Mouse (Mus musculus) ES-E14 (cell line): ENCODE measurements around the gene Gmppa.

Experiments
- MAFK ChIP-seq: IDR thresholded peaks from 2 replicates; pipeline ENCODE4 v1.6.1; 2014; ENCODE audit warnings: mild to moderate bottlenecking, low read depth, low read length, inconsistent platforms; ENCODE audit not compliant: insufficient read depth
- ZC3H11A ChIP-seq: IDR thresholded peaks from 2 replicates; pipeline ENCODE4 v1.6.1; 2012; ENCODE audit warnings: low read depth, mild to moderate bottlenecking, inconsistent platforms, low read length, borderline replicate concordance
- ZNF384 ChIP-seq: IDR thresholded peaks from 2 replicates; pipeline ENCODE4 v1.6.1; 2012; ENCODE audit warnings: low read depth, low read length, inconsistent platforms

GRCm38 (mm10) chr1:75413749-75414148, 22.0 kb upstream of the Gmppa start:
- TF ChIP-seq ZNF384, result no peak
- TF ChIP-seq MAFK, result no peak
- no peak for TF ChIP-seq ZC3H11A
